Mouse (Mus musculus) intestine, postnatal 0 days (tissue): Measurements from ENCODE around the gene Rxrb. TPM values are rescaled to one million over a fixed set of nuclear protein-coding genes. Genes with fewer than 3 reads are reported as not detected.

Experiments used
- ATAC-seq: fragments of 200-750 bp; cut with Nextera tagmentation; 2 replicates; pipeline ENCODE4 v1.8.0; 2017; ENCODE audit warnings: mild to moderate bottlenecking, moderate TSS enrichment, moderate library complexity
- H3K27ac ChIP-seq: fragments of 300-500 bp; sonication (generic); 2 replicates; pipeline ENCODE4 v1.5.1; 2014; ENCODE audit warnings: mild to moderate bottlenecking, low read depth, low read length, moderate library complexity
- H3K27me3 ChIP-seq: fragments of 300-500 bp; sonication (generic); replicated peaks from 2 replicates; pipeline ENCODE4 v1.6.1; 2014; ENCODE audit warnings: low read length, mixed read lengths; ENCODE audit not compliant: control insufficient read depth, insufficient read depth
- H3K36me3 ChIP-seq: fragments of 300-500 bp; sonication (generic); 2 replicates; pipeline ENCODE4 v1.6.1; 2014; ENCODE audit warnings: mild to moderate bottlenecking, moderate library complexity; ENCODE audit not compliant: control insufficient read depth, insufficient read depth
- H3K4me1 ChIP-seq: fragments of 300-500 bp; sonication (generic); replicated peaks from 2 replicates; pipeline ENCODE4 v1.6.1; 2014; ENCODE audit warnings: antibody characterized with exemption, low read length, mixed read lengths; ENCODE audit not compliant: control insufficient read depth, insufficient read depth
- H3K4me2 ChIP-seq: fragments of 300-500 bp; sonication (generic); replicated peaks from 2 replicates; pipeline ENCODE4 v1.6.1; 2014; ENCODE audit warnings: low read depth, mild to moderate bottlenecking, moderate library complexity
- H3K4me3 ChIP-seq: fragments of 300-500 bp; sonication (generic); 2 replicates; pipeline ENCODE4 v1.5.1; 2014; ENCODE audit warnings: low read depth, low read length
- H3K9ac ChIP-seq: fragments of 300-500 bp; sonication (generic); 2 replicates; pipeline ENCODE4 v1.6.1; 2014; ENCODE audit warnings: mild to moderate bottlenecking, low read depth, low read length
- H3K9me3 ChIP-seq: fragments of 300-500 bp; sonication (generic); 2 replicates; pipeline ENCODE4 v1.6.1; 2016; ENCODE audit warnings: mixed run types; ENCODE audit not compliant: control insufficient read depth
- CTCF ChIP-seq: sonication (generic); IDR thresholded peaks from 2 replicates; pipeline ENCODE4 v1.5.1; 2016; ENCODE audit warnings: low read depth, mild to moderate bottlenecking, control low read depth, antibody characterized with exemption, moderate library complexity
- WGBS: fragments of 180-500 bp; shearing (Covaris S2); extraction: QIAGEN DNeasy Blood & Tissue Kit; methylation state at CpG from one replicate; pipeline ENCODE4 v1.1.7; 2014; 5-methylcytosine and 5-hydroxymethylcytosine counted together
- polyA plus RNA-seq: library from polyadenylated mRNA; unstranded; fragments of >200 nt; fragmentation: Nextera tagmentation; extraction: Ambion mirVana; gene quantifications from 2 replicates; pipeline ENCODE4 v1.2.1, GENCODE M21; 2015

Rxrb gene
- polyA plus RNA-seq, 1 experiment from 2014 or later, result 22.1 TPM

DNA sequence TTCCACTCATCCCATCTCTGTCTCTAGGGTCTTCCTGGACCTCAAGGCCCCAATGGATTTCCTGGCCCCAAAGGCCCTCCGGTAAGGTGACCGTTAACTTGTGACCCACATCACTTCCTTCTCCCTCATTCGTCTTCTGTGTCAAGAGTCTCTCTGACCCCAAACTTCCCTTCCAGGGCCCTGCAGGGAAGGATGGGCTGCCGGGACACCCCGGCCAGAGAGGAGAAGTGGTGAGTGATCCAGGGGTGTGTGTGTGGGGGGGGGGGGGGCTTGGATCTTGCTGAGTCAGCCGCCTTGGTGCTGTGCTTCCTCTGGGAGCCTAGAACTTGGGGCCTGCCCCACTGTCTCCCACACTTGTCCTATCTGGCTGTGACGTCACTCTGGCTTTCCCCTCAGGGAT is 25.6 kb downstream of the Rxrb start:
- Histone ChIP-seq H3K36me3 (no peaks in the 10 kb centered on the region), H3K4me2 (no peak overlapping the region), H3K27me3 (no peaks in the 10 kb centered on the region), H3K9me3 (no peaks in the 10 kb centered on the region), H3K9ac (no peak overlapping the region), H3K27ac (no peak overlapping the region), H3K4me1 (no peaks in the 10 kb centered on the region), H3K4me3 (no peak overlapping the region)
- no peak for TF ChIP-seq CTCF
- no peak for ATAC-seq
- WGBS, result 73% methylated on average over 7 of the region's 7 CpGs

DNA sequence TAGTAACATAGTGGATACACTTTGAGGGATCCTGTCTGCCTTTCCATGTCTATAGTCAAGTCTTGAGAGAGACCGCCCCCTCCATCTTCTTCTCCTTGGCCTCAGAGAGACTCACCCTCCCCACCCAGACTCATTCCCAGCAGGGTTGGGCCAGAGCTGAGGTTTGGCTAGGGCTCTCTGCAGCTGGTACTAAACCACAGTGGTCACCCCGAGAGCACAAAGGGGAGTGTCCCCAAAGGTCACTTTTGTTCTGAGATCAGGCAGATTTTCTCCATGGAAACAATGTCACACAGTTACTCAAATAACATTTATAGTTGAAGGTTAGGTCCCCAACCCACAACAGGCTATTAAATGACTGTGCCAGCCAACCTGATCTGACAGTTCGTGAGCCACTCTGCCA is 37.3 kb downstream of the Rxrb start:
- H3K27me3 ChIP-seq, result no peaks in the 10 kb centered on the region
- H3K4me2 ChIP-seq, result no peak overlapping the region
- no peak overlapping the region for H3K4me3 ChIP-seq
- no peaks in the 10 kb centered on the region for H3K4me1 ChIP-seq
- H3K27ac ChIP-seq, result no peak overlapping the region
- H3K36me3 ChIP-seq, result no peaks in the 10 kb centered on the region
- no peaks in the 10 kb centered on the region for H3K9me3 ChIP-seq
- 52% methylated on average over 3 of the region's 3 CpGs for WGBS
- TF ChIP-seq CTCF, result no peak
- no peak for ATAC-seq
- no peak overlapping the region for H3K9ac ChIP-seq

DNA sequence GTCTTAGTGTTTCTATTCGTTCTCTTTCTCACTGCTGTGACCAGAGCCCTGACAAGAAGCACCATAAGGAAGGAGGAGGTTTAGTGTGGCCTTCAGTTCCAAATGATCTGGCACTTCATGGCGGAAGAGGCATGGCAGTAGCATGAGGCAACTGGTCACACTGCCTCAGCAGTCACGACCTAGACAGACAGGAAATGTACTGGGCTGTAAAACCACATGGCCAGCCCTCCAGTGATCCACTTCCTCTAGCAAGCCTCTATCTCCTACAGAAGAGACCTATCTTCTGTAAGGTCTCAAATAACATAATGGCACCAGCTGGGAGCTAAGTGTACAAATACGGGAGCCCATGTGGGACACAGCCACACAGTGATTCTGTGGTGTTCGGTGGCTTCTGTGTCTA is 40.5 kb downstream of the Rxrb start:
- peaks cover 19% of the 10 kb centered on the region for H3K27me3 ChIP-seq
- WGBS, result 58% methylated on average over 5 of the region's 5 CpGs
- no peak for TF ChIP-seq CTCF
- H3K27ac ChIP-seq, result no peak overlapping the region
- H3K9me3 ChIP-seq, result no peaks in the 10 kb centered on the region
- no peaks in the 10 kb centered on the region for H3K36me3 ChIP-seq
- no peak overlapping the region for H3K4me3 ChIP-seq
- H3K4me1 ChIP-seq, result no peaks in the 10 kb centered on the region
- H3K9ac ChIP-seq, result no peak overlapping the region
- H3K4me2 ChIP-seq, result no peak overlapping the region
- no peak for ATAC-seq

DNA sequence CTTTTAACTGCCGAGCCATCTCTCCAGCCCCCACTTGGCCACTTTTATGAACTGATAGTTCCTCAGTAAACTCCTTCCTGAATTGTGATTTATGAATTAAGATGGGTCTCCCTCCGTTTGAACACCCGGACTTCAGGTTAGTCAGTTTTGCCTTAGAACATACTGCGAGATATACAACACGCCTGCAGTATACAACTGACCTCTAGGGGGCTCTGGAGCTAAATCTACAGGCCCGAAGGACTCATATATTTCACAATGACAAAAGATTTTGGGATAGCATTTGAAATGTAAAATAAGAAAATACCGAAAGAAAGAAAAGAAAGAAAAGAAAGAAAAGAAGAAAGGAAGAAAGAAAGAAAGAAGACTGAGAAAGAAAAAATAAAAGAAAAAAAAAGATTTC is 43.7 kb downstream of the Rxrb start:
- Histone ChIP-seq H3K27ac (no peak overlapping the region), H3K4me3 (no peak overlapping the region), H3K9ac (no peak overlapping the region), H3K4me1 (no peaks in the 10 kb centered on the region), H3K36me3 (no peaks in the 10 kb centered on the region), H3K4me2 (no peak overlapping the region), H3K9me3 (no peaks in the 10 kb centered on the region), H3K27me3 (peaks cover 24% of the 10 kb centered on the region)
- no peak for ATAC-seq
- TF ChIP-seq CTCF, result peak; percentile 72
- WGBS, result 42% methylated on average over 7 of the region's 7 CpGs

DNA sequence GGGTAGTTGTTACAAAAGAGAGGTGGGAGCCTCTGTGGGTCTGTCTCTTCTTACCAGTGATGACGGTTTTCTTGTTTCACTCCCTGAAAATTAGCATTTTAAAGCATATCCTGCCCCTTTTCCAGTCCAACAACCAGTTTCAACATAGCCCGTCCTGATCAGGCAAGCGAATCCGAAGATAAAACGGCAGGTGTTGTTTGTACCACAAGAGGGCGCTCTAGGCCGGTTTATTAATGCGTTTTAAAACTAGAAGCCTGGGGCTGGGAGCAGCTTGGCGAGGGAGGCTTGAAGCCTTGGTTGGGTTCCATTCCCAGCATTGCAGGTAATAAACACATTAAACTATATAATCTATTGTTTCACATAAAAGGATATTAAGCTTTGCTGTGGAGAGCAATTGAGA is 45.9 kb downstream of the Rxrb start:
- 2% methylated on average over 9 of the region's 9 CpGs for WGBS
- ATAC-seq, result no peak
- no peak overlapping the region for H3K27ac ChIP-seq

DNA sequence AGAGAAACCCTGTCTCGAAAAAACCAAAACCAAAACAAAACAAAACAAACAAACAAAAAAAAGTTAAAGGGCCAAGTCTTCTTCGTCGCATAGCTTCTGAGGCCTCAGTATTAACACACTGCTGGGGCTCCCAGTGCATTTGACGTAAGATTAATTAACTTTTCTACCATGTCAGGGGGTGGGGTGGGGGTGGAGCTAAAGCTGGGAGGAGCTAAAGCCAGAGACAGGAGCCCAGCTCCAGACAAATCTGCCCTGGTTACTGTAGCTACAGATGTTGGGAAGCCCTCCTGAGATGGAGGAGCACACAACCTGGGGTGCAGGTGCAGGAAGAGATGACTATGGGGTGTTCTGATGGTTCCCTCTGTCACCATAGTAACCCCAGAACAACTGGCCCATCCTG is 46.5 kb downstream of the Rxrb start:
- Histone ChIP-seq H3K4me1 (no peaks in the 10 kb centered on the region), H3K9ac (no peak overlapping the region), H3K4me2 (no peak overlapping the region), H3K9me3 (no peaks in the 10 kb centered on the region), H3K27me3 (peaks cover 24% of the 10 kb centered on the region), H3K27ac (no peak overlapping the region), H3K36me3 (no peaks in the 10 kb centered on the region), H3K4me3 (no peak overlapping the region)
- ATAC-seq, result no peak
- 55% methylated on average over 4 of the region's 4 CpGs for WGBS
- TF ChIP-seq CTCF, result no peak

More for the DNA sequence above, 45.9 kb downstream of the Rxrb start:
- Histone ChIP-seq H3K4me3 (no peak overlapping the region), H3K4me1 (no peaks in the 10 kb centered on the region), H3K4me2 (no peak overlapping the region), H3K9ac (no peak overlapping the region), H3K36me3 (no peaks in the 10 kb centered on the region), H3K9me3 (no peaks in the 10 kb centered on the region), H3K27me3 (peaks cover 24% of the 10 kb centered on the region)
- TF ChIP-seq CTCF, result peak; percentile 82

DNA sequence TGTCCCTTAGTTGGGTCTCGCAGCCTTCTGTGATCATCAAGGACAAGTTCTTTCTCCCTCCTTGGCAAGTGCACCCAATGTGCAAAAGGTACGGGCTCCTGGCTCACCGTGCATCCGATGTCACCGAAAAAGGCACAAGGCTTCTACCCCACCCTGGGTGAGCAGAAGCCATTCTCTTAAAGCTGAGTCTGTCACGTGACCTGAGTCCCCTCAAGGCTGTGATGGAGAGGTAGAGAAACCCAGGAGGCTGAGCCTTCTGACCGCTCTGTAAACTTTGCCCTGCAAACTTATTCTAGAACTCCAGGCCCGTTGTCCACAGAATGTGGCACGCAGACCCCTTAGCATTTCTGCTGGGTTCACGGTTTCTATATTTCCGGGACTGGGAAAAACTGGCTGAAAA is 47.4 kb downstream of the Rxrb start:
- TF ChIP-seq CTCF, result no peak
- H3K27ac ChIP-seq, result no peak overlapping the region
- no peaks in the 10 kb centered on the region for H3K4me1 ChIP-seq
- WGBS, result 88% methylated on average over 11 of the region's 11 CpGs
- H3K4me2 ChIP-seq, result no peak overlapping the region
- H3K9ac ChIP-seq, result no peak overlapping the region
- peaks cover 24% of the 10 kb centered on the region for H3K27me3 ChIP-seq
- no peaks in the 10 kb centered on the region for H3K9me3 ChIP-seq
- ATAC-seq, result no peak
- no peak overlapping the region for H3K4me3 ChIP-seq
- H3K36me3 ChIP-seq, result no peaks in the 10 kb centered on the region
